Mouse (Mus musculus) bone marrow, adult 2 months (tissue): ENCODE measurements at regions not wholly inside any gene's neighbourhood (a gene's known extent, or its start where the extent isn't known, plus 50 kb on each side); places are given as distances from the start of the nearest gene placed in this dataset.

Experiments
- CTCF ChIP-seq: fragments of 200-500 bp; IDR thresholded peaks from 2 replicates; pipeline ENCODE4 v1.5.1; 2011; ENCODE audit warnings: low read length, control low read depth; ENCODE audit not compliant: control insufficient read depth, insufficient read depth
- POLR2A ChIP-seq: fragments of 200-500 bp; IDR thresholded peaks from 2 replicates; pipeline ENCODE4 v1.6.1; 2011; ENCODE audit warnings: low read depth, mild to moderate bottlenecking, control low read depth, low read length, borderline replicate concordance; ENCODE audit not compliant: control insufficient read depth

DNA sequence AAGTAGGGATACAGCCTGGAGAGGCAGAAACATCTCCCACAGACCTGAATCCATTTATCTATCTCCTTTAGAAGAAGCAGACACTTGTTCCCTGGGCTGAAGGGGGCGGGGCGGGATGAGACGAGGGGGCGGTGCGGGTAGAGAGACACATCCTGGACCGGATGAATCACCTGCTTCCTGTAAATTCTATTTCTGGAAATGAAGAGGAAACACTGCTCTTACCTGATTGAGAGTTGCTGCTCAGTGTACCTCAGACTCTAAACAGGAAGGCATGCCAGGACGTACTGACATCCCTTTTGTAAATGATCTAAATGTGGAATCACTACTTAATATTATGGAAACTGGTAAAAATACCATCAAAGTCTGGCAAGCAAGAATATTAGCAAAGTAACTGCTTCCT, 105.5 kb upstream of the Noct start:
- TF ChIP-seq POLR2A (no peak), CTCF (no peak)
